Mouse (Mus musculus) layer of hippocampus, adult 9-11 months (tissue): Measurements from ENCODE around the gene Dpysl5.
"Not testable (repeated sequence)": the region's sequence is repeated elsewhere in the genome, so short reads cannot be mapped to it uniquely, and the experiment has no call there.

Experiments
- DNase-seq: peaks from one replicate; pipeline ENCODE4 v3.0.0; 2022

Dpysl5 gene

DNA sequence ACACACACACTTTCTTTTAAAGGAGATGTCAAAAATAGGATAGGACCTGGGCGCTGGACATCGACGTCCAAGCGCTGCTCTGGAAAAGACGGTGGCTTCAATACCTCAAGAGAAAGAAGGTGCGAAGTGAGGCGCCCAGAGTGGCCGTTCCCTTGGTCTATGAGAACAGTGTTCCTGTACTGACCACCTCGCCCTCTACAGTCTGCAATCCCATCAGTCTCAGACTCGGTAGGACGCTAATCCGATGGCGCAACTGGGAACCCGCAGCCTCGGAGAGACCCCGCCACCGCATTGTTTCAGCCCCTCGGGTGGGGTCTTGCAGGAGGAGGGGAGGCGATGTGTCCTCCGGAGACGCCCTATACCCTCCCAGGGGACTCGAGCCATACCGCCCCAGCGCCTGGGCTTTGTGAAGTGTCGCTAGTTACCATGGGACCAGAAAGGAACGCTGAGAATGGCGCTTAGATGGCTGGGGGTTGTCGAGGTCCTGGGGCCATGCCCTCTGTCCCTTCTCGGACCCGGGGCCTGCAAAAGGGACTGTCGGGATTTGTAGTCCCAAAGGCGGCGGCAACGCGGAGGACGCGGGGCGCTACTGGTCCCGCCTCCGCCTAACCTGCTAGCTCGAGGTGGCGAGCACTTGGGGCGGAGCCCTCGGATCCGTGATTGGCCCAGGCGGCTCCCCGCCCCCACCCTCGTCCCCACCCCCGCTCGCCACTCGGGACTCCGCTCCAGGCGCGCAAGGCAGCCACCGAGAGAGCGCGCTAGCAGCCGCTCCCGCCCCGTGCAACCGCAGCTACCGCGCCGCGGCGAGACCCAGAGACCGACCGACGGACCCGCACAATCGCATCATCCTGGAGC is at the start of gene Dpysl5:
TSS of gene Dpysl5 (plus strand) at position 418 of the 855 bp plus-strand sequence.
- peak; percentile 90 for DNase-seq

GRCm38 (mm10) chr5:30665360-30665759 is 46.0 kb upstream of the Dpysl5 start:
- DNase-seq: no peak

DNA sequence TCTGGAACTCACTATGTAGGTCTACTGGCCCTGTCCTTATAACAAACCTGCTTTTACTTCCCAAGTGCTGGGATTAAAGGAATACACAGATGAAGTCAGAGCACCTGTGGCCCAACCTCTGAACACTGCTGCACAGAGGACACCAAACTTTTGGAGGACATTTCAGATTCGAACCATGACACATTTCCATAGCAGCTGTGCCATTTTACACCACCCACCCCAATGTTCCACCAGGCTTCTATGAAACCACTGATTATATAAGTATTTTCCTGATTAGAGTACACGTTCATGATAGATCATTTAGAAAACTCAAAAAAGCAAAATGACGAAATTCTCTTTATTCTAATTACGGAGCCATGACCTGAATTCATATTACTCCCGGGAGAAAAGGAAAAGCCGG is 45.4 kb upstream of the Dpysl5 start:
- DNase-seq: peak; percentile 74

DNA sequence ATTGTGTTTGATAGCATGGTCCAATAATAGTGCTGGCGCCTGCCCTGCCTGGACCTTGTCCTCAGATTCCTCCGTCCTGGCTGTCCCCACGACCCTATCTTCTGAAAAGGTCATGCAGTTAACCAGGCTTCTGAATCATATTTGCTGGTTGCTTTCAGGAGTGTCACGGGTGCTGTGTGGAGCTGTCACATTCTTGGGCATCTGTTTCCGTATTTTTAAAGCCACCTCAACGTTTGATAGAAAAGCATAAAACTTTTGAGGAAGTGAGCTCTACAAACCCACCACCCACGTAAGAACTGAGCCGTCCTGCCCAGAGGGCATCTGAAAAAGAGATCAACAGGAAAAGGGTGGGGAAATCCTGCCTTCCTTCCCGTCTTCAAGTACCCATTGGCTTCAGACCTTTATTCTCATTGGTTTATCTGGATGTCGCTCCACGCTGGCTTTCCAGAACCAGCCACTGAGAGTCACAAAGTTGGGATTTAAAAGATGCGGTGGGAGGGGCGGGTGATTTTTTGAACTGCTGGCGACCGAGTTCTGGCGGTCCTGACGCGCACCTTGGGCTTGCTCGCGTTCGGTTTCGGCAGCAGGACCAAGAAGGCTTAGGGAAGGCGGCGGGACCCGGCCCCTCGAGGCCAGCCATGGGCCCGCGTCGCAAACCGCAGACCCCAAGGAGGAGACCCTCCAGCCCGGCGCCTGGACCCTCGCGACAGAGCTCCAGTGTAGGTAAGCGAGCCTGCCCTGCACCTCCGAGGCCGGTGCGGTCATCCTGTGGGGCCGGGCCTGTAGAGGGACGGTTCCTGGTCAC is 44.8 kb upstream of the Dpysl5 start, which contains the start of gene Cenpa:
TSS of gene Cenpa (plus strand) at position 387 of the 805 bp plus-strand sequence.
- peak; percentile 97 for DNase-seq

DNA sequence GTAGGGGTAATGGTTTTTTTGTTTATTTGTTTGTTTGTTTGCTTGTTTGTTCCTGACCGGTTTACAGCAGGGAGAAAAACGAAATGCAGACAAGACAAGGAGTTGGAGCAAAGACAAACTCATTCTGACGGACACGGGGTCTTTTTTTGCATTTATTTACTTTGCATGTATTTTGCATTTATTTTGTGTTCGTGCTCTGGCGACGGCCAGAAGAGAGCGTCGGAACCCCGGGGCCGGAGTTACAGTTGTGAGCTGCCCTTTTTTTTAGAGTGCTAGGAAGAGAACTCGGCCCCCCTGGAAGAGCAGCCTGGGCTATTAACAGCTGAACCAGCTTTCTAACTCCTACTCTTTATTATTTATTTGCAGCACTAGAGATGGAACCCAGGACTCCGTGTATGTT is 44.1 kb upstream of the Dpysl5 start:
- DNase-seq: no peak

GRCm38 (mm10) chr5:30667686-30668085 is 43.7 kb upstream of the Dpysl5 start:
- DNase-seq: no peak

DNA sequence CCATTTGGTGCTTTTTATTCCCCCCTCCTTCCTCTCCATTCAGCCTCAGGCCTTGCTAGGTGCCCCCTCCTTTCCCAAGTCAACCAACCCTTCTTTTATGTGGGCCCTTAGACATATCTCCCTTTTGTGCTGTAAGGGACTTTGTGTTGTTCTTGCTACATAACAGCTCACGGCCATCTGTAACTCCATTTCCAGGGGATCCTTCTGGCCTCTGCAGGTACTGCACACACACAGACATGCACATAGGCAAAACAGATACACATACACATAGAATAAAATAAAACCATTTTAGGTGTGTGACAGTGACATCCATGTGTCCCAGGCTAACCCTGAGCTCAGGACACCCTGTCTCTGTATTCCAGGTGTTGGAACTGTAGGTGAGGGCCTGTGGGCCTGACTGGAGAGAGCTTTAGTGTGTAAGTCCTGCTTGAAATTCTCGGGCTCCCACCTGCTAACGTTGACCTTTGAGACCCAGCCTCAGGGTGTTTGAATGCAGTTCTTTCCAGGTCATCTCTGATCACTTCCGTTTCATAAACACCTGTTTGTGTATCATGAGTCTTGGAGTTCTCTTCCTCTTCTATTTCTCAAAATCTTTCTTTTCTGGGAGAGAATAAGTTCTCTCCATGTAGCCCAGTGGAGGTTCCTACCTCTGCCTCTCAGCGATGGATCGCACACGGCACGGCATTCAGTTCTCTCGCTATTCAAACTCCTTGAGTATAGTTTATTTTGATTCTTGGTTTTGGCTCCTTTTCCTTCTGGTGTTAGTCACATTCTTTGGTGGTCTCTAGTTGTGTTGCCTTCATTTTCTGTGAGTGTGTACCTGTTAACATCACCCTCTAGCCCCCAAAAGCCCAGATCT is 42.5 kb upstream of the Dpysl5 start:
- DNase-seq: no peak

DNA sequence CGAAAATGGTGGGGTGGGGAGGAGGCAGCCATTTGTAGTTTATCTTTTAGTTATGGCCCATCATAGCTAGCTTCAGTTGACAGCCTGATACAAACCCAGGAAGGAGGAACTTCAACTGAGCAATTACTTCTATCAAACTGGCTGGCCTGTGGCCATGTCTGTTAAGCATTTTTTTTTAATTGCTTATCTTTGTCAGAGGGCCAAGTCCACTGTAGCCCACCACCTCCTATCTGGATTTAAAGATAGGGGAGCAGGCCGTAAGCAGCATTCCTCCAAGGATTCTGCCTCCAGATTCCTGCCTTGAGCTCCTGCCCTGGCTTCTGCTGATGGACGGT is 41.9 kb upstream of the Dpysl5 start:
- DNase-seq: no peak

DNA sequence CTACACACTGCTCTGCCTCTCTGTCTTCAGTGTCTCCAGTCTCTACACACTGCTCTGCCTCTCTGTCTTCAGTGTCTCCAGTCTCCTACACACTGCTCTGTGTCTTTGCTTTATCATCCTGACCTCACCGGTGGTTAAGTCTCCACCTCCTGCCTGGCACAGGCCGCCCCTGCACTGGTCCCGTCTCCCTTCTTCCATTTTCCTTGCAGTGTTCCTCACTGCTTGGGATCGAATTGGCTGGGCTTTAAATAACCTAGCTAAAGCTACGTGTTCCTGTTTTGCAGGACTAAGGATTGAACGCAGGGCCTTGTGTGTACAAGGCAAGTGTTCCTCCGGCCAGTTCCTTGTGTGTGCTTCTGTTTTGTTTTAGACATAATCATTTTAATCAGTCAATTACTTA is 41.3 kb upstream of the Dpysl5 start:
- no peak for DNase-seq

DNA sequence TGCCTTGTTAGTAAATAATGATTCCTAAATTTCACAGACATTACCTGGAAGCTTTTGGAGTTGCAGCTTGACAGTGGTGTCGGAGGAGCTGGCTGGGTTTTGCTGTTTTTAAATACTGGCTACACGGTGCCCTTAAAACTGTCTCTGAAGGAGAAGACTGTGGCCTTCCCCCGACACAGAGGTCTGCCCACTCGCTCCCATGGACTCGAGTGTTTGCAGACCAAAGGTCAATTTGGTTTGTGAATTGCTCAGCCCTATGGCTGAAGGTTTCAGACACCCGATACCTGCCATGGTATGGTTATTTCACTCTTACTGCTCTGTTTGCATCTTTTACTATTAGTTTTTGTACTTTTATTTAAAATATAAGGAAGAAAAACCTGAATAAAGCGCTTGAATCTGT is 37.4 kb upstream of the Dpysl5 start:
- no peak for DNase-seq

DNA sequence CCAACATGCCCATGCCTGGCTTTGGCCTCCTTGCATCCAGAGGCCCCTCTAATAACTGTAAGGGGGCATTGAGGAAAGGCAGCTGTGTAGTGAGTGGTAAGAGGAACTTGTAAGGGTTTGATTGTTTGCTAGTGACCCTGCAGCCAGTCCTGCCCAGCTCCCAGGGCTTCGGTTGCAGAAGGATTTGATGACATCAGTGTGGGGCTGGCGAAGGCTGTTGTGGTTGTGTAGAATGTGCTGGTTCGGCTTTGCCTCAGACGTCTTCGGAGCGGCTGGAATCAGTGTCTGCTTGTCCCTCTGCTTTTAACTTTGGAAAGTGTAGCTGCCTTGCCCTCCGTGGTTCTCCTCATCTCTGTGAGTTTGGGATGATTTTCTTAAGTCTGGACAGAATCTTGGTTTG is 34.6 kb upstream of the Dpysl5 start:
- no peak for DNase-seq

DNA sequence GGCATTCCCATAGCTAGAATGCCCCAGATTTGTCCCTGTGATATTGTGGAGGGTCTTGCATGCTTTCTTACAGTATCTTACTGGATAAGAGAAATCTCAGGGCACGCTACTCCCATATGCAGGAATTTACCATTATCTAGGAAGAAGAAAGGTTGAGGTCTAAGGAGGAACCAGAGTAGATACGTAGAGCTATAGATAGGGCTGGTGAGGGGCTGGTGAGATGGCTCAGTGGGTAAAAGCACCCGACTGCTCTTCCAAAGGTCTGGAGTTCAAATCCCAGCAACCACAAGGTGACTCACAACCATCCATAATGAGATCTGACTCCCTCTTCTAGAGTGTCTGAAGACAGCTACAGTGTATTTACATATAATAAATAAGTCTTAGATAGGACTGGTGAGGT is 33.3 kb upstream of the Dpysl5 start:
- not testable (repeated sequence) for DNase-seq

DNA sequence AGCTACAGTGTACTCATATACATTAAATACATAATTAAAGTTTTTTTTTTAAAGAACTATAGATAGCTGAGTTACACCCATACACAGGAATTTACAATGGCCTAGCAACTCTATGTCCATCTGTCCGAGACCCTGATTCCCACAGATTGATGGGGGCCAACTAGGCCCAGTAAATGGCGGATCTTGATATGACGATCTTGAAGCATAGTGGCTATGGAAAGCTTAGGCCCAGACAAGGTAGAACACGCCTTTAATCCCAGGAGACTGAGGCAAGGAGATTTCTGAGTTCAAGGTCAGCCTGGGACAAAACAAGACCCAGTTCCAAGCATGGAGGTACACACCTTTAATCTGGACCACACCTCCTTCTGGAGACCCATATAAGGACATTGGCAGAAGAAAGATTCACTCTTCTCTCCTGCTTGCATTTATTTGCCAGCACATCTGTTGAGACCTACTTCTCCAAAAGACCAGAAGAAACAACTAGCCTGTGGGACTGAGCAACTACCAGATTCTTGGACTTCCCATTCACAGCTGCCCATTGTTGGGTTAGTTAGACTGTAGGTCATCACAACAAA is 32.6 kb upstream of the Dpysl5 start:
- DNase-seq: no peak

- no peak for DNase-seq
These were observed 31.8 kb upstream of the Dpysl5 start for GRCm38 (mm10) chr5:30679593-30679992.

- no peak for DNase-seq
These were observed 29.4 kb upstream of the Dpysl5 start for GRCm38 (mm10) chr5:30681970-30682369.

DNA sequence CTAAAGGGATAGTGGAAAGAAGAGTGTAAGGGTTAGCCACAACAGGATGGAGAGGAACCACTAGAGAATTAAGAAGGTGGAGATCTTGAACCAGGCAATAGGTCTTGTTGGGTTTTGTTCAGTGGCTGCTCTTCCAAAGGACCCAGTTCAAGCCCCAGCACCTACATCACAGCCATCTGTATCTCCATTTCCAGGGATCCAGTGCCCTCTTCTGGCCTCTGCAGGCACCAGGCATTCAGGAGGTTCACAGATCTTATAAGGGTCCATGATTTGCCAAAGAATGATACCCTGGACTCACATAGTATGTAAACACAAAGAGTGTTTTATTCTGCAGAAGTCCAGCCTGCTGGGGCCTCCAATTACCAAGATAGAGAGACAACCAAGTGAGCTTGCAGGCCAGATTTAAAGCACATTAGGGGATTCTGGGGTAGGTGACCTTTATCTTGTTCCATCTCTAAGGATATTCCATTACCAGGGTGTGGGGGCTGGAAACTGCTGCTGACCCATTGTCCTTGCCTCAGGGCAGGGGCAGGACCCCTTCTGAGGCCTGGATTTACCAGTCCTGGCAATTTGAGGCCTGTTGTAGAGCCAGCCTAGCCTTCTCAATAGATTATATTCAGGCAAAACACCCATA is 28.3 kb upstream of the Dpysl5 start:
- DNase-seq: no peak

- DNase-seq: no peak
These were observed 27.4 kb upstream of the Dpysl5 start for GRCm38 (mm10) chr5:30683993-30684392.

DNA sequence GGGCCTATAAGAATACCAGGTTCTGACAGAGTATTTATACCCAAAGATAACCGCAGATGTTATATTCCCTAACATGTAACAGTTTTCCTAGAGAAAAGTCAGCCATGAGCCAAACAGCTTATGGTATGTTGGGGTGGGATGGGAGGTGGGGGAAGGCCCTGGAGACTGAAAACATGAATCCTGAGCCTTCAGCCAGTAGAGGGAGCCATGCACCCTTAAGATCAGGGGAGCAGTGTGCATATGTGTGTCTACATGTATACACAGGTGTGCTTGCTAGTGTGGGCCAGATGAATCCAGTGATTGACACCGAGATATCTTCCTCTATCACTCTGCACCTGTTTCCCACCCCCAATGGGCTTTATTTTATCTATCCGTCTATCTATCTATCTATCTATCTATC is 24.6 kb upstream of the Dpysl5 start:
- DNase-seq: no peak

GRCm38 (mm10) chr5:30700361-30701000 is 10.9 kb upstream of the Dpysl5 start:
- no peak for DNase-seq

DNA sequence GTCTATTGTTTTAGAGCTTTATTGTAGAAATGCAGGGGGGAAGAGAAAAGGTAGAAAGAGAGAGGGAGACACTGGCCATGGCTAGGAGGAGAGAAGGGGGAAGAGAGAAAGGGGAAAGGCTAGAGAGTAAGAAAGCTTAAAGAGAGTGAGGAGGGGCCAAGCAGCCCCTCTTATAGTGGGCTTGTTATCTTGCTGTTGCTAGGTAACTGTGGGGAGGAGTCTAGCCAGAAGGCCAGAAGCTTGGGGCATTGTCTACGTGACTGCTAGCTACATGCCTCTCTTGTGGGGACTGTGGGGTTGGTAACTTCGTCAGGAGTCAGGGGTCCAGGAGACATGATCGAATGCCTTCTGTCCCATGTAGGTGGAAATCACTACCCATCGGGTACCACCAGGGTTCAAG is 10.0 kb upstream of the Dpysl5 start:
- not testable (repeated sequence) for DNase-seq

DNA sequence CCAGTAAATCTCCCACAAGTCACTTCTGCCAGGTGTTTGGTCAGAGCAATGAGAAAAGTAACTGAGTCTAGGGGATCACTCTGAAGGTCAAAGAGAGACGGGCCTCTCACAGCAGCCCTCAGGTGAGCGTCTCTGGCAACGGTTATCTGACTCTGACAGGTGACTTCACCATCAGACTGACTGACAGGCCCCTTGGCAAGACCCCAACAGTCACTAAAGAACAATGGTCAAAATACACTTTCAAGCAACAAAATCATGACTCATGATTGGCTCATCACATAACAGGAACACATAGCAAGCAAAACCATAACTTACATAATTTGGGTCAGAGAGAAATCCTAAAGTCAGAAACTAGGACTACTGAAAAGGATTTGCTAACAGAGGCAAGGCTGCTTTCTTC is 9.5 kb upstream of the Dpysl5 start:
- no peak for DNase-seq
